In the genomic region with DNA sequence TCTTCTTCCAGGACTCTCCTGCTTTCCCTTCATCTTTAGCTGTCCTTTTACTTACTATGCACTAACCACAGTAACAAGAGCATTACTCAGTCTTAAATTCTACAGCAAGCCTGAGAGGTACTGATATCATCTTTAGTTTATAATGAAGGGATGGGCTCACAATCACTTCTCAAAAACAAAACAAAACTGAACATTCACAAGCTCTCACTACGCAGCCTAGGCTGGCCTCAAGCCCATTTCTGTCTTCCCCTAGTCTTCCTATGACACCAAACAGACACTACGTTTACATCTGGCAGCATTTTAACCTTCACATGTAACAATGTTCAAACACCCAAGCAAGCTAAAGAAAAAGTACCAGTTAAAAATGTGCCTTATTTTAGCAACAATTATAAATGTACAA, we compare ENCODE assay signal across 8 mouse cellular contexts. TPM values are rescaled to one million over a fixed set of nuclear protein-coding genes. Genes with fewer than 3 reads are reported as not detected.
DNase-seq lines count a peak whose midpoint lies in the region; ATAC-seq and TF ChIP-seq lines count a peak whose summit lies in the region.

No protein-coding gene starts in this region.

- H3K9me3 ChIP-seq in forebrain, embryonic 12.5 days: no peaks in the 10 kb centered on the region
- H3K9me3 ChIP-seq in liver, embryonic 14.5 days (ENCODE audit: control insufficient read depth, low read length): no peaks in the 10 kb centered on the region
- no peaks in the 10 kb centered on the region for H3K9me3 ChIP-seq in neural tube, embryonic 15.5 days (replicated peaks)

- peak overlapping the region; percentile 86 for H3K4me3 ChIP-seq in left cerebral cortex, adult 2 months
- H3K4me3 ChIP-seq in forebrain, embryonic 12.5 days (replicated peaks): peak overlapping the region; percentile 98
- peak overlapping the region; percentile 77 to 87 for H3K4me3 ChIP-seq in liver, embryonic 14.5 days (ENCODE audit: insufficient read depth in 1 of 2, low read depth in 2 of 2, low read length in 2 of 2)
- H3K4me3 ChIP-seq in neural tube, embryonic 15.5 days (replicated peaks): peak overlapping the region; percentile 93

- WGBS in forebrain, embryonic 12.5 days: 66% methylated on average over 2 of the region's 2 CpGs
- 28% methylated on average over 2 of the region's 2 CpGs for WGBS in liver, embryonic 14.5 days (ENCODE audit: insufficient replicate concordance)
- WGBS in neural tube, embryonic 15.5 days: 39% methylated on average over 2 of the region's 2 CpGs

- TF ChIP-seq CTCF in left cerebral cortex, adult 2 months (IDR thresholded peaks at IDR 0.05): no peak
- TF ChIP-seq CTCF in liver, embryonic 14.5 days (IDR thresholded peaks at IDR 0.05; ENCODE audit: low read depth): no peak

- no peaks in the 10 kb centered on the region for H3K36me3 ChIP-seq in forebrain, embryonic 12.5 days (replicated peaks)
- no peaks in the 10 kb centered on the region for H3K36me3 ChIP-seq in liver, embryonic 14.5 days (replicated peaks; ENCODE audit: control insufficient read depth, insufficient read depth, low read depth)
- H3K36me3 ChIP-seq in neural tube, embryonic 15.5 days: no peaks in the 10 kb centered on the region

- intact Hi-C loops in left cerebral cortex, adult 2 months (cut with DNase I): loop anchor here (5.0 to 10.0 kb wide), 2 partner anchors 326 to 1184 kb away; no protein-coding TSS in a partner anchor

- no peak overlapping the region for H3K27ac ChIP-seq in left cerebral cortex, adult 2 months
- H3K27ac ChIP-seq in forebrain, embryonic 12.5 days: no peak overlapping the region
- H3K27ac ChIP-seq in liver, embryonic 14.5 days: no peak overlapping the region
- H3K27ac ChIP-seq in neural tube, embryonic 15.5 days (replicated peaks): no peak overlapping the region

- no peak for TF ChIP-seq EP300 in liver, embryonic 14.5 days (IDR thresholded peaks at IDR 0.05; ENCODE audit: low read depth)

- ATAC-seq in forebrain, embryonic 12.5 days (ENCODE audit: low FRiP score): no peak
- ATAC-seq in liver, embryonic 14.5 days (ENCODE audit: insufficient read depth): no peak
- no peak for ATAC-seq in neural tube, embryonic 15.5 days (ENCODE audit: low FRiP score)

- H3K4me2 ChIP-seq in forebrain, embryonic 12.5 days: peak overlapping the region; percentile 79
- H3K4me2 ChIP-seq in liver, embryonic 14.5 days (ENCODE audit: low read depth): peak overlapping the region; percentile 90
- peak overlapping the region; percentile 81 for H3K4me2 ChIP-seq in neural tube, embryonic 15.5 days

- no peak for DNase-seq in left cerebral cortex, adult 2 months (ENCODE audit: extremely low spot score in 1 of 2, low spot score in 2 of 2)
- no peak for DNase-seq in left cerebral cortex, adult 8-10 months (ENCODE audit: low spot score in 2 of 2)
- no peak for DNase-seq in liver, embryonic 14.5 days (ENCODE audit: low read depth in 3 of 3, low spot score in 3 of 3)
- DNase-seq in right cerebral cortex, adult 2 months (ENCODE audit: low spot score in 2 of 2): no peak
- no peak for DNase-seq in left cerebral cortex, adult 11 months (ENCODE audit: low spot score)
- DNase-seq in spleen, postnatal 4 days (ENCODE audit: low spot score in 2 of 2): no peak

- peak overlapping the region; percentile 99 for H3K9ac ChIP-seq in forebrain, embryonic 12.5 days
- H3K9ac ChIP-seq in liver, embryonic 14.5 days (replicated peaks): peak overlapping the region; percentile 92
- peak overlapping the region; percentile 99; the same call in 1 of the 2 replicates for H3K9ac ChIP-seq in neural tube, embryonic 15.5 days (replicated peaks)

- H3K27me3 ChIP-seq in forebrain, embryonic 12.5 days: no peaks in the 10 kb centered on the region
- no peaks in the 10 kb centered on the region for H3K27me3 ChIP-seq in liver, embryonic 14.5 days (ENCODE audit: control insufficient read depth, insufficient read depth, low read length)
- H3K27me3 ChIP-seq in neural tube, embryonic 15.5 days (replicated peaks): no peaks in the 10 kb centered on the region

- H3K4me1 ChIP-seq in forebrain, embryonic 12.5 days: peaks cover 30% of the 10 kb centered on the region
- H3K4me1 ChIP-seq in liver, embryonic 14.5 days (replicated peaks; ENCODE audit: control insufficient read depth in 2 of 2, insufficient read depth in 2 of 2, low read length in 1 of 2): peaks cover 21% of the 10 kb centered on the region in 2 experiments
- peaks cover 32% of the 10 kb centered on the region for H3K4me1 ChIP-seq in neural tube, embryonic 15.5 days

RNA-seq across cellular contexts. Expression of a gene that starts 1.9 kb away (rescaled TPM):
- total RNA-seq in left cerebral cortex, adult 2 months (2021): 100 to 1,000 TPM; 218 to 220 TPM
- 100 to 1,000 TPM; 168 to 195 (median 183) TPM for total RNA-seq in left cerebral cortex, adult 8-10 months (2022)
- 162 and 169 TPM in 2 replicates for polyA plus RNA-seq in forebrain, embryonic 12.5 days (2016; fragmentation: Nextera tagmentation; extraction: Ambion mirVana)
- 10.6 and 12.9 TPM in 2 replicates for polyA plus RNA-seq in liver, embryonic 14.5 days (2012; rRNA removed)
- polyA plus RNA-seq in liver, embryonic 14.5 days (2014; fragmentation: Nextera tagmentation; extraction: Ambion mirVana): 34.3 and 34.8 TPM in 2 replicates
- 121 and 135 TPM in 2 replicates for polyA plus RNA-seq in neural tube, embryonic 15.5 days (2015; fragmentation: Nextera tagmentation; extraction: Ambion mirVana)
